Mouse (Mus musculus) thymus, postnatal 25 days (tissue): ENCODE data around the gene Ttc7.

Experiments
- DNase-seq: peaks from one replicate; pipeline ENCODE4 v3.0.0; 2022

Ttc7 gene

DNA sequence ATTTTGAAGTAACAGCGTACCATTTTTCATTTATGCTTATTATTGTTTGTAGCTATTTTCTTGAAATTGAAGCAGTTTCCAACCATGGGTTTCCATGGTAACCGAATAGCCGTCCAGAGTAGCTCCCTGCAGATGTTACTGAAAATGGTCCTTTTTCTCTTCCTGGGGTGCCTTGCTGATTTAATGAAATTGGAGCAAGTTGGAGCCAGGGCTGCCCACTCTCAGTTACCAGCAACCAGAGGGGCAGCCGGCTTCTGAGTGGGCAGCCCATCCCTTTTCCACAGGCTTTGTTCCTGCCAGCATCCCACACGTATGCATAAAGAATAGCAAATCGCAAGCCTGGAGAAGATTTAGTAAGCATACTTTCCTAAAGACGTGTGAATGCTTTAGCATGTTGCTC is 89.5 kb downstream of the Ttc7 start:
- DNase-seq = no peak

- DNase-seq = no peak
Measured at GRCm38 (mm10) chr17:87373327-87373726, 90.6 kb downstream of the Ttc7 start.

- DNase-seq = no peak
Measured at GRCm38 (mm10) chr17:87375941-87376511, 93.3 kb downstream of the Ttc7 start.

GRCm38 (mm10) chr17:87376831-87377471 is 94.3 kb downstream of the Ttc7 start:
- DNase-seq = no peak

DNA sequence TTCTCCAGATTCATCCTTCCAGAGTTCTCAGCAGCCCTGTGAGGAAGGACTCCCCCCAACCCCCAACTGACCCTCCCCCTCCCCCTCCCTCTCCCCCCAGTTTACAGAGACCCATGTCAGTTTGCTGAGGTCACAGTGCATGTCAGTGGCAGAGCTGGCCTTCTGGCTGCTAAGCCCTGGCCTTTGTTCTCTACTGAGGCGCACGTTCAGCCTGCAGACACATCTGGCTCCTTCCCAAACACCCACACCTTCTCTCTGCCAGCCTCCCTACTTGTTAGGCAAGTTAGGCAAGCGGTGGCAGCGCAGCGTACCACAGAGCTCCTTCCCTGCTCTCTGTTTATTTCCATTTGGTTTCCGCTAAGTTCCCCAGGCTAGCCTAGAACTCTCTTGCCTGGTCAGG is 94.8 kb downstream of the Ttc7 start:
- no peak for DNase-seq

GRCm38 (mm10) chr17:87378354-87379159 is 95.9 kb downstream of the Ttc7 start:
- DNase-seq = no peak

DNA sequence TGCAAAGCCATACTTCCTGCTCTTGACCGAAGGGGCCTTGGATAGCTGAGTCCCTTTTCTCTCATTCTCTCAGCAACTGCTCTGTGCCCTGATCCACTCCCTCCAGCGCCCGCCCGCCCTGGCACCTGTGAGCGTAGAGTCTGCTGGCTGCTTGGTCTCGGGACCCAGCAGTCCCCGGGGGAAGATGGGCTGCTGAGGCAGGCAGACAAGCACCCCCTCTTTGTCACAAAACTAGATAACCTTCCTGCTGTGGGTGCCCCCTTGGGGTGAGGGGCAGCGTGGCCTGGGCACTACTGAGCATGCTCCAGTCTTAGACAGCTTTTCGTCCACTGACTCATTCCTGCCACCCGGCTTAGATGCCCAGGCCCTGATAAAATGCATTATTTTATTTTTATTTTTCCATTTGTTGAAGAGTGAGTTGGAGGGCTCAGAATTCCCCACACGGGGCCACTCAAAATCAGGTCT is 96.5 kb downstream of the Ttc7 start:
- DNase-seq = no peak

- DNase-seq = no peak
Measured at GRCm38 (mm10) chr17:87379821-87380220, 97.1 kb downstream of the Ttc7 start.

- no peak for DNase-seq
Measured at GRCm38 (mm10) chr17:87380681-87381080, 98.0 kb downstream of the Ttc7 start.

GRCm38 (mm10) chr17:87385835-87386234 is 103.1 kb downstream of the Ttc7 start:
- no peak for DNase-seq

DNA sequence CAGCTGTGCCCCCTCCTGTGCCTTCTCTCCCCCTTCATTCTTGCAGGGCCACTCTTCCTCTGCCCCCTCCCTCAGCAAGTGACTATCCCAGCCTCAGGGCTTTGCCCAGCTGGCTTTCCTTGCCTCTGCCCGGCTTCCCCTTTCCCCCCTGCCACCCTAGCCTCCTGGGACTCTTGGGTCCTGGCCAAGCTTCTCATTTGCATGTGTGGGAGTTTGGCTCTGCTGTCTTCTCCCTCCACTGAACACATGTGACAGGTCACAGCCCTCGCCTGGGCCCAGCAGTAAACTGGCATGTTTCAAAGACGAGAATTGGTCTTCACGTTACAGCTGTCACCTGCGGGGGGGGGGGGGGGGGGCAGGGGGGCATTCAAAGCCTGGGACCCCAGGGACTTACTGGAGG is 104.4 kb downstream of the Ttc7 start:
- DNase-seq = no peak

- DNase-seq = no peak
Measured at GRCm38 (mm10) chr17:87391242-87391641, 108.6 kb downstream of the Ttc7 start.

- DNase-seq = no peak
Measured at GRCm38 (mm10) chr17:87397088-87397487, 114.4 kb downstream of the Ttc7 start.

- DNase-seq = no peak
Measured at GRCm38 (mm10) chr17:87402444-87402843, 119.8 kb downstream of the Ttc7 start.

DNA sequence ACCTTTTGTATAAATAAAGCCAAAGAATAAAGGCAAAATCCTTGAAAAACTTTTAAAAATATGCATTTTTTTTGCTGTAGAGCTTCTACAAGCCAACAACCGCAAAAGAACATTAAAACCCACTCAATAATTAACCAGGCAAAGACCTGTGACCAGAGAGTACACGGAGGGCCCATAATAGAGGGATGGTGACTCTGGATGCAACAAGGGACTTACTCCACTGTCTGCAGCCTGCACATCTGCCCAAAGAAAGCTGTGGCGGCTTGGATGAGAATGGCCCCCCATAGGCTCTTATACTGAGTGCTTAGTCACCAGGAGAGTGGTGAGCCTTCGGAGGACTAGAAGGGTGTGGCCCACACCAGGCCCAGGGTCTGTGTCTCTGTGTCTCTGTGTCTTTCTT is 120.8 kb downstream of the Ttc7 start:
- DNase-seq = no peak

GRCm38 (mm10) chr17:87405576-87405975 is 122.9 kb downstream of the Ttc7 start:
- no peak for DNase-seq

DNA sequence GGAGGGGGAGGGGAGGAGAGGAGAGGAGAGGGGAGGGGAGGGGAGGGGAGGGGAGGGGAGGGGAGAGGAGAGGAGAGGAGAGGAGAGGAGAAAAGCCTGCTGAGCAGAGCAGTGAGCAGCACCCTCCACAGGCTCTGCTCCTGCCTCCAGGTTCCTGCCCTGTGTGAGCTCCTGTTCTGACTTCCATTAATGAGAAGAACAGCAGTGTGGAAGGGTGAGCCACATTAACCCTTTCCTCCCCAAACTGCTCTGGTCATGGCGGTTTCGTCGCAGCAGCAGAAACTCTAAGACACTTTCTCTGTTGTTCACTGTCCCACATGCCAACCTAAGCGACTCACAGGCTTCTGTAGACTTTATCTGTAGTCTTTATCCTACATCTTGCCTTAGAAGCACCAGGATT is 124.0 kb downstream of the Ttc7 start:
- DNase-seq = no peak

DNA sequence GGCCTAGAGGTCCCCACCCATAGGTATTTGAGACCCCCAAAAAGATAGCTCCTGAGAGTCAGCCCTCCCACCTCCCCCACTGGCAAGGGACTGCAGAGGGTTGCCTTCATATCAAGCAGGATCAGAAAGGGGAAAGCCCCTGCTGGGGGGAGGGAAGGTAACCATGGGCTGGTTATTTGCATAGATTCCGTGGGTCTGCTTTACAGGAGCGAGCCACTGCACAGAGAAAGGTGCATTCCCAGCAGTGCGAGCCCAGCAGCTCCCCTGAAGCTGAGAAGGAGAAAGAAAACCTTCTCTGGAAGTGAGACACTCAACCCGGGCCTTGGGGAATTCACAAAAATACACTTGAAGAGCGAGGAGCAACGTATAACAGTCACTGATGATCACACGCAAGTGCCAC is 135.4 kb downstream of the Ttc7 start:
- DNase-seq = no peak

DNA sequence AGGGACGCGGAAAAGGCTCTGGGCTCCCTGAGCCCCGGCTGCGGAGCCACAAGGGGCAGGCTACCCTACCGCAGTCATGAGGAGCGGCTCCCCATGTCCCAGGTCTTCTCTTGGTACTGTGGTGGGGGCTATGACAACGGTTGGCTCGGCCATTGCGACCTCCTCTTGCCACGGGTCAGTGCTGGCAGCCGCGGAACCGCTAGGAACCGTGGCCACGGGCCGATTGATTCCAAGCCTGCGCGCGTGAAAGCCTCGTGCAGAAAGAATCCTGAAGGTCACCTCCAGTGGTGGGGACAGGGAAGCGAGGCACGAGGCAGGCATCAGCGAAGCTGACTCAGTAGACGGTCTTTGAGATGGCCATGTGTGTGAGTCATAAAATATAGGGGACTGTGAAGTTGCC is 144.8 kb downstream of the Ttc7 start, which contains the start of gene Stpg4:
TSS of gene Stpg4 (minus strand) at position 231 of the 400 bp plus-strand sequence.
- no peak for DNase-seq

DNA sequence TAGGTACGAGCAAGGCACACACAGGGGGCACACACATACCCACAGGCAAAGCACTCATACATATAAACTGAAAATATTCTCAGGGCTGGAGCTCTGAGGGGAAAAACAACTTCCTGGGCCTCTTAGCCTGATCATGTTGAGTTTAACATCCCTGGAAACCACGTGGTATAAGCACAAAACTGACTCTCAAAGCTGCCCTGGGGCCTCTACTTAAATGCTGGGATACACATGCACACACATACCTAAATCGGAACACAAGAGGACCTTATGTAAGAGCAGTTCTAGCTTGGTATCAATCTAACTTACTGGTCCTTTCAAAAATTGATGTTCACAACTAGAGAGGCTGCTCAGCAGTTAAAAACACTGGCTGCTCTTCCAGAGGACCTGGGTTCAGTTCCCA is 146.7 kb downstream of the Ttc7 start:
- no peak for DNase-seq
